Mouse (Mus musculus) neutrophil, adult 5-6 weeks (primary cell): ENCODE data around the gene Qtrt2. TPM values are rescaled to one million over a fixed set of nuclear protein-coding genes. Genes with fewer than 3 reads are reported as not detected.

Experiments used
- ATAC-seq: fragments of 151-379, 151-347 bp; 2 replicates; pipeline ENCODE4 v1.8.0; 2017; ENCODE audit warnings: mild to moderate bottlenecking, moderate TSS enrichment; ENCODE audit not compliant: insufficient number of reproducible peaks, poor library complexity, low FRiP score, severe bottlenecking; ENCODE audit errors: extremely low read depth
- total RNA-seq: library from RNA; stranded (forward); fragments of 200-1000 nt; gene quantifications from 2 replicates; pipeline ENCODE4 v1.2.3, GENCODE M21; 2017

The Qtrt2 gene
- total RNA-seq, 1 experiment from 2014 or later, result 17.3 TPM

- ATAC-seq, result no peak
Measured at GRCm38 (mm10) chr16:43931502-43931901, 4.9 kb upstream of the Qtrt2 start.

- ATAC-seq, result no peak
Measured at GRCm38 (mm10) chr16:43930577-43930976, 4.0 kb upstream of the Qtrt2 start.

- ATAC-seq, result no peak
Measured at GRCm38 (mm10) chr16:43925846-43926245, 763 bp downstream of the Qtrt2 start.

GRCm38 (mm10) chr16:43925001-43925558 is 1.5 kb downstream of the Qtrt2 start:
- no peak for ATAC-seq

- no peak for ATAC-seq
Measured at GRCm38 (mm10) chr16:43922630-43923029, 4.0 kb downstream of the Qtrt2 start.

- ATAC-seq, result no peak
Measured at GRCm38 (mm10) chr16:43922024-43922423, 4.6 kb downstream of the Qtrt2 start.

GRCm38 (mm10) chr16:43918867-43919266 is 7.7 kb downstream of the Qtrt2 start:
- ATAC-seq, result no peak

- no peak for ATAC-seq
Measured at GRCm38 (mm10) chr16:43908881-43909280, 17.7 kb downstream of the Qtrt2 start.

GRCm38 (mm10) chr16:43900571-43900970 is 26.0 kb downstream of the Qtrt2 start:
- ATAC-seq, result no peak

- ATAC-seq, result no peak
Measured at GRCm38 (mm10) chr16:43900138-43900537, 26.5 kb downstream of the Qtrt2 start.

GRCm38 (mm10) chr16:43894501-43894900 is 32.1 kb downstream of the Qtrt2 start:
- ATAC-seq, result no peak

GRCm38 (mm10) chr16:43890747-43891336 is 35.8 kb downstream of the Qtrt2 start:
- no peak for ATAC-seq

- peak; percentile 69 for ATAC-seq
Measured at GRCm38 (mm10) chr16:43890005-43890336, 36.6 kb downstream of the Qtrt2 start.

- ATAC-seq, result peak; percentile 99
Measured at GRCm38 (mm10) chr16:43889208-43890004, 37.2 kb downstream of the Qtrt2 start, which contains the start of gene Ccdc191. Gene Ccdc191 (plus strand): TSS chr16:43889800.

- no peak for ATAC-seq
Measured at GRCm38 (mm10) chr16:43882329-43882728, 44.3 kb downstream of the Qtrt2 start.

- no peak for ATAC-seq
Measured at GRCm38 (mm10) chr16:43881636-43882035, 45.0 kb downstream of the Qtrt2 start.

- ATAC-seq, result no peak
Measured at GRCm38 (mm10) chr16:43879769-43880168, 46.8 kb downstream of the Qtrt2 start.

- ATAC-seq, result no peak
Measured at GRCm38 (mm10) chr16:43871419-43871818, 55.2 kb downstream of the Qtrt2 start.

GRCm38 (mm10) chr16:43869805-43870204 is 56.8 kb downstream of the Qtrt2 start:
- no peak for ATAC-seq

- no peak for ATAC-seq
Measured at GRCm38 (mm10) chr16:43860624-43861023, 66.0 kb downstream of the Qtrt2 start.
